Mouse (Mus musculus) right cerebral cortex, postnatal 10 days (tissue): ENCODE data around the gene Spaar.
A peak's percentile ranks its signal among the peaks of the same experiment; 100 is the strongest.

ENCODE experiments used
- DNase-seq, 2 experiments: peaks; one replicate each; pipeline ENCODE4 v3.0.0; 2021; ENCODE audit warnings: low spot score in 2 of 2

Gene Spaar

GRCm38 (mm10) chr4:43729794-43730550 lies at the start of gene Spaar:
Spaar (plus strand) TSS chr4:43730034.
- DNase-seq, result peak in 1 of 2 experiments; percentile 20

GRCm38 (mm10) chr4:43690021-43690420 lies 39.8 kb upstream of the Spaar start:
- DNase-seq, result peak in 1 of 2 experiments; percentile 57

GRCm38 (mm10) chr4:43691026-43691425 lies 38.8 kb upstream of the Spaar start:
- peak in 1 of 2 experiments; percentile 16 for DNase-seq

- DNase-seq, result no peak
Observed at GRCm38 (mm10) chr4:43693806-43694241, 36.0 kb upstream of the Spaar start.

- no peak for DNase-seq
Observed at GRCm38 (mm10) chr4:43694439-43695248, 35.2 kb upstream of the Spaar start.

- DNase-seq, result no peak
Observed at GRCm38 (mm10) chr4:43695249-43695671, 34.6 kb upstream of the Spaar start.

GRCm38 (mm10) chr4:43696561-43696960 lies 33.3 kb upstream of the Spaar start:
- no peak for DNase-seq

- no peak for DNase-seq
Observed at GRCm38 (mm10) chr4:43700707-43701106, 29.1 kb upstream of the Spaar start, which contains the start of gene Olfr70. Olfr70 (minus strand) TSS chr4:43700807.

GRCm38 (mm10) chr4:43703439-43703838 lies 26.4 kb upstream of the Spaar start:
- no peak for DNase-seq

- DNase-seq, result no peak
Observed at GRCm38 (mm10) chr4:43703851-43704250, 26.0 kb upstream of the Spaar start.

- DNase-seq, result no peak
Observed at GRCm38 (mm10) chr4:43705991-43706390, 23.8 kb upstream of the Spaar start.

- DNase-seq, result no peak
Observed at GRCm38 (mm10) chr4:43709869-43710268, 20.0 kb upstream of the Spaar start, which contains the start of gene Olfr71. Olfr71 (minus strand) TSS chr4:43710255.

- peak; percentile 66 to 85 for DNase-seq
Observed at GRCm38 (mm10) chr4:43711821-43712220, 18.0 kb upstream of the Spaar start.

GRCm38 (mm10) chr4:43713652-43714219 lies 16.1 kb upstream of the Spaar start:
- no peak for DNase-seq

GRCm38 (mm10) chr4:43720491-43721228 lies 9.2 kb upstream of the Spaar start:
- peak in 1 of 2 experiments; percentile 63 for DNase-seq

- peak in 1 of 2 experiments; percentile 68 for DNase-seq
Observed at GRCm38 (mm10) chr4:43722191-43722590, 7.6 kb upstream of the Spaar start.

- DNase-seq, result peak in 1 of 2 experiments; percentile 53
Observed at GRCm38 (mm10) chr4:43724764-43725163, 5.1 kb upstream of the Spaar start.

- no peak for DNase-seq
Observed at GRCm38 (mm10) chr4:43726228-43726993, 3.4 kb upstream of the Spaar start.

- DNase-seq, result peak in 1 of 2 experiments; percentile 46
Observed at GRCm38 (mm10) chr4:43726995-43727394, 2.8 kb upstream of the Spaar start, which contains the start of gene Hrct1. Hrct1 (plus strand) TSS chr4:43727188.
